8 mouse cellular contexts compared by ENCODE assay signal in the genomic region with DNA sequence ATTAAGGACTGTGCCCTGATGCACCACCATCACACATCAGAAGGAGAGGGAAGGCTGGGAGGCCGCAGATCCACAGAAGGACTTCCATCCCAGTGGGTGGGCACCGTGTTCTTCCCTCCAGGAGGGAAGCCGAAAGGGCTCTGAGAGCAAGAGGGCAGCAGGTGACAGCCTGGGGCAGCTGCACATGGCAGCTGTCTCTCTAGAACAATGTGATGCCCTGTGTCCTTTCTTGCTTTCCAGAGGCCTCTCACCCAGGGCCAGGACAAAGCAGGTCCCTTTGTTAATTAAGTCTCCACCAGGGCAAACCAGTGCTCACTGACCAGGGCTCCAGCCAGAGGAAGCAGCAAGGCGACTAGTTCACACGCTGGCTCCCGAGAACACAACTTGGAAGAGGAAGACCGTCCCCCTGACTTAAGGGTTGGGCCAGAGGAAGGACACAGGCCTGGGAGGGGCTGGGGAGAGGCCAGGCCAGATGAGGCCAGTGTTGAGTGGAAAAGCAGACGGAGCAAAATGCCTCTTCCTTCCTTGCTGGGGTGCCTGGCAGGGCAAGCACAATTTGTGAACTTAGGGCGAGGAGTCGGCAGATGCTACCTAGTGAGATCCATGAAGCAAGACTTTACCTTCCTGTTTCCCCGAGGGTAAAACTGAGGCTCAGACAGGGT. TPM values are rescaled to one million over a fixed set of nuclear protein-coding genes. Genes with fewer than 3 reads are reported as not detected.
A peak's percentile ranks its signal among the peaks of the same experiment; 100 is the strongest.
DNase-seq lines count a peak whose midpoint lies in the region; ATAC-seq lines count a peak whose summit lies in the region.

No protein-coding gene starts in this region.

- 0 out of 2 replicates have a peak, but pooled peaks cover 24% of the 10 kb centered on the region for H3K27me3 ChIP-seq in midbrain, embryonic 13.5 days
- H3K27me3 ChIP-seq in midbrain, embryonic 15.5 days (replicated peaks), result no peaks in the 10 kb centered on the region
- H3K27me3 ChIP-seq in heart, embryonic 13.5 days (replicated peaks), result no peaks in the 10 kb centered on the region; the same call in 1 of the 2 replicates

- H3K4me2 ChIP-seq in midbrain, embryonic 13.5 days (replicated peaks), result no peak overlapping the region
- no peak overlapping the region for H3K4me2 ChIP-seq in midbrain, embryonic 15.5 days
- no peak overlapping the region for H3K4me2 ChIP-seq in heart, embryonic 13.5 days

- DNase-seq in kidney, postnatal 36 days, result peak; percentile 60 to 66
- peak; percentile 62 for DNase-seq in skeletal muscle tissue, adult 2 months (ENCODE audit: low read depth, low spot score)
- no peak for DNase-seq in right cerebral cortex, postnatal 10 days (ENCODE audit: low spot score in 2 of 2)
- no peak for DNase-seq in cerebellum, postnatal 10 days

- WGBS in midbrain, embryonic 13.5 days, result 42% methylated on average over 11 of the region's 11 CpGs
- WGBS in midbrain, embryonic 15.5 days, result 41% methylated on average over 11 of the region's 11 CpGs
- WGBS in heart, embryonic 13.5 days, result 55% methylated on average over 11 of the region's 11 CpGs

- H3K27ac ChIP-seq in midbrain, embryonic 13.5 days, result no peak overlapping the region
- no peak overlapping the region for H3K27ac ChIP-seq in midbrain, embryonic 15.5 days
- H3K27ac ChIP-seq in heart, embryonic 13.5 days (replicated peaks), result peak overlapping the region; percentile 53

- H3K36me3 ChIP-seq in midbrain, embryonic 13.5 days, result no peaks in the 10 kb centered on the region
- no peaks in the 10 kb centered on the region for H3K36me3 ChIP-seq in midbrain, embryonic 15.5 days (replicated peaks)
- peaks cover 19% of the 10 kb centered on the region for H3K36me3 ChIP-seq in heart, embryonic 13.5 days

- H3K4me3 ChIP-seq in midbrain, embryonic 13.5 days (replicated peaks), result no peak overlapping the region
- no peak overlapping the region for H3K4me3 ChIP-seq in midbrain, embryonic 15.5 days
- no peak overlapping the region for H3K4me3 ChIP-seq in heart, embryonic 13.5 days

- H3K9me3 ChIP-seq in midbrain, embryonic 13.5 days, result no peaks in the 10 kb centered on the region
- H3K9me3 ChIP-seq in midbrain, embryonic 15.5 days, result no peaks in the 10 kb centered on the region
- H3K9me3 ChIP-seq in heart, embryonic 13.5 days, result no peaks in the 10 kb centered on the region

- peak; percentile 43; the same call in 1 of the 2 replicates for ATAC-seq in midbrain, embryonic 13.5 days
- ATAC-seq in midbrain, embryonic 15.5 days (replicated peaks), result no peak
- ATAC-seq in heart, embryonic 13.5 days (ENCODE audit: extremely low read depth, insufficient number of reproducible peaks, low FRiP score, low TSS enrichment), result no peak
- no peak for ATAC-seq in activated CD4-positive, CD25-positive, alpha-beta regulatory T cell, adult 4 months

- peak overlapping the region; percentile 36; the same call in 1 of the 2 replicates for H3K9ac ChIP-seq in midbrain, embryonic 13.5 days (replicated peaks)
- no peak overlapping the region for H3K9ac ChIP-seq in midbrain, embryonic 15.5 days
- 0 out of 2 replicates have a peak overlapping the region, but pooled peaks have one; percentile 28 for H3K9ac ChIP-seq in heart, embryonic 13.5 days

- H3K4me1 ChIP-seq in midbrain, embryonic 13.5 days (replicated peaks), result peaks cover 11% of the 10 kb centered on the region
- H3K4me1 ChIP-seq in midbrain, embryonic 15.5 days, result peaks cover 5% of the 10 kb centered on the region; the same call in 1 of the 2 replicates
- H3K4me1 ChIP-seq in heart, embryonic 13.5 days, result peaks cover 65% of the 10 kb centered on the region

RNA-seq across cellular contexts. Expression of a gene that starts 34.7 kb away (rescaled TPM):
- polyA plus RNA-seq in midbrain, embryonic 13.5 days (2015; fragmentation: Nextera tagmentation; extraction: Ambion mirVana), result 2.2 and 3.8 TPM in 2 replicates
- polyA plus RNA-seq in midbrain, embryonic 15.5 days (2015; fragmentation: Nextera tagmentation; extraction: Ambion mirVana), result 1.9 and 2.2 TPM in 2 replicates
- 13.3 and 13.7 TPM in 2 replicates for polyA plus RNA-seq in heart, embryonic 13.5 days (2015; fragmentation: Nextera tagmentation; extraction: Ambion mirVana)
- not detected for polyA plus RNA-seq in activated CD4-positive, CD25-positive, alpha-beta regulatory T cell, adult 4 months (2017; shearing (Covaris generic))

Comparison
In these comparisons a context has a peak if more than half of its experiments do, and no peak if none do; other contexts are left out.
1. DNase-seq: peak in kidney, postnatal 36 days (2 of 2) and skeletal muscle tissue, adult 2 months (single experiment); none in right cerebral cortex, postnatal 10 days (0 of 2) and cerebellum, postnatal 10 days (0 of 2).